Comparison of ENCODE assay signal across 9 mouse cellular contexts in the genomic region with DNA sequence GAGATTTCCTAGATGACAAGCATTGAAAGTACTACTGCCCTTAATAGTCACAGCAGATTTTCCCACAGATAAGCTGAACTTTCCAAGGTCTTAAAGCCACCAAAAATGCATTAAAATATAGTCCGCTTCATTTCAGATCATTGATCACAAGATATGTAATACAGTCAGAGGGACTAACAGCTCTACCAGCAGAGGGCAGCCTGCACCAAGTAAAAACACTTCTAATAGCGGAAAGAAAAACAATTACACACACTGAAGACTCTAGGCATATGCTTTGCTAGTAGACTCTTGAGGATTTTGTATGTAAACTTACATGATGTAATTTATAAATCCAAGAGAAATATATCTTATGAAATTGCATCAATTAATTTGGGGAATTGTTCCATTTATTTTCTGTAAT. TPM values are rescaled to one million over a fixed set of nuclear protein-coding genes. Genes with fewer than 3 reads are reported as not detected.
DNase-seq lines count a peak whose midpoint lies in the region; ATAC-seq and TF ChIP-seq lines count a peak whose summit lies in the region.
"Had no signal": no experiment of that assay in that cellular context is flagged by ENCODE, and none has a peak within 500 bp of the region (broad histone marks: within the 10 kb centered on the region; RNA-seq: fewer than 3 reads in every experiment).

No protein-coding gene starts in this region.

- intact Hi-C loops in left cerebral cortex, adult 2 months (cut with DNase I): loop anchor here (2.0 kb wide), 1 partner anchor 301 kb away; no protein-coding TSS in a partner anchor

- H3K9ac ChIP-seq in kidney, embryonic 15.5 days: no peak overlapping the region
- no peak overlapping the region for H3K9ac ChIP-seq in ES-E14 (ENCODE audit: insufficient read depth, low read depth, low read length, poor library complexity, severe bottlenecking)
- H3K9ac ChIP-seq: embryonic facial prominence, embryonic 12.5 days had no signal

- no peak for ATAC-seq in kidney, embryonic 15.5 days (replicated peaks; ENCODE audit: low FRiP score)

- no peak overlapping the region for H3K27ac ChIP-seq in kidney, adult 2 months (ENCODE audit: insufficient read depth, low read depth, low read length)
- no peak overlapping the region for H3K27ac ChIP-seq in kidney, embryonic 15.5 days
- no peak overlapping the region for H3K27ac ChIP-seq in ES-E14 (ENCODE audit: insufficient read depth, low read depth, low read length, poor library complexity, severe bottlenecking)
- no peak overlapping the region for H3K27ac ChIP-seq in left cerebral cortex, adult 2 months
- no peak overlapping the region for H3K27ac ChIP-seq in forebrain, embryonic 10.5 days
- H3K27ac ChIP-seq: embryonic facial prominence, embryonic 12.5 days had no signal

- no peak for TF ChIP-seq CTCF in kidney, adult 2 months (conservative IDR thresholded peaks at IDR 0.05; ENCODE audit: insufficient read depth, insufficient read length, low read depth, low read length)
- peak; percentile 40; the same call in 1 of the 2 replicates for TF ChIP-seq CTCF in brain, embryonic 14.5 days (IDR thresholded peaks at IDR 0.05; ENCODE audit: borderline replicate concordance, extremely low read depth, insufficient read depth, insufficient read length)
- peak; percentile 76 for TF ChIP-seq CTCF in left cerebral cortex, adult 2 months (IDR thresholded peaks at IDR 0.05)

- in situ Hi-C loops in ES-E14 (cut with MboI; ENCODE audit: low sequenced_read_pairs in 2 of 2, unreplicated experiment in 2 of 2): no loop called here

- WGBS in kidney, adult 2 months: 60% methylated on average over 2 of the region's 2 CpGs
- 70% methylated on average over 2 of the region's 2 CpGs for WGBS in kidney, embryonic 15.5 days
- 79% methylated on average over 2 of the region's 2 CpGs for WGBS in forebrain, embryonic 10.5 days

- no peak overlapping the region for H3K4me3 ChIP-seq in kidney, adult 2 months (ENCODE audit: insufficient read depth, low read depth, low read length)
- H3K4me3 ChIP-seq in kidney, embryonic 15.5 days (replicated peaks): no peak overlapping the region
- no peak overlapping the region for H3K4me3 ChIP-seq in ES-E14 (ENCODE audit: insufficient read depth in 1 of 2, low read depth in 1 of 2, low read length in 2 of 2, poor library complexity in 1 of 2, severe bottlenecking in 1 of 2)
- no peak overlapping the region for H3K4me3 ChIP-seq in left cerebral cortex, adult 2 months
- no peak overlapping the region for H3K4me3 ChIP-seq in forebrain, embryonic 10.5 days
- H3K4me3 ChIP-seq: embryonic facial prominence, embryonic 12.5 days had no signal

- TF ChIP-seq POLR2A in kidney, adult 2 months (IDR thresholded peaks at IDR 0.05; ENCODE audit: low read depth, low read length): no peak
- TF ChIP-seq POLR2A in brain, embryonic 14.5 days (IDR thresholded peaks at IDR 0.05; ENCODE audit: borderline replicate concordance, extremely low read depth, insufficient read depth, insufficient read length, poor library complexity, severe bottlenecking): no peak

- H3K36me3 ChIP-seq in kidney, adult 2 months (ENCODE audit: control insufficient read depth, insufficient read depth, low read length): no peaks in the 10 kb centered on the region; the same call in 1 of the 2 replicates
- peaks cover 69% of the 10 kb centered on the region for H3K36me3 ChIP-seq in kidney, embryonic 15.5 days
- H3K36me3 ChIP-seq in ES-E14 (ENCODE audit: control insufficient read depth, insufficient read depth, low read length, poor library complexity, severe bottlenecking): peaks cover 12% of the 10 kb centered on the region
- peaks cover 96% of the 10 kb centered on the region for H3K36me3 ChIP-seq in forebrain, embryonic 10.5 days (replicated peaks)

- no peaks in the 10 kb centered on the region for H3K27me3 ChIP-seq in kidney, adult 2 months (replicated peaks; ENCODE audit: control insufficient read depth, insufficient read depth, low read length)
- no peaks in the 10 kb centered on the region for H3K27me3 ChIP-seq in kidney, embryonic 15.5 days
- no peaks in the 10 kb centered on the region for H3K27me3 ChIP-seq in forebrain, embryonic 10.5 days (ENCODE audit: poor library complexity, severe bottlenecking)
- H3K27me3 ChIP-seq: embryonic facial prominence, embryonic 12.5 days had no signal

- H3K4me2 ChIP-seq in kidney, embryonic 15.5 days: no peak overlapping the region
- H3K4me2 ChIP-seq: embryonic facial prominence, embryonic 12.5 days had no signal

- no peaks in the 10 kb centered on the region for H3K4me1 ChIP-seq in kidney, adult 2 months (ENCODE audit: control insufficient read depth, insufficient read depth, low read length)
- no peaks in the 10 kb centered on the region for H3K4me1 ChIP-seq in kidney, embryonic 15.5 days
- no peaks in the 10 kb centered on the region for H3K4me1 ChIP-seq in ES-E14 (ENCODE audit: control insufficient read depth in 2 of 2, insufficient read depth in 2 of 2, low read length in 2 of 2, poor library complexity in 1 of 2)
- H3K4me1 ChIP-seq in forebrain, embryonic 10.5 days: no peaks in the 10 kb centered on the region
- H3K4me1 ChIP-seq: embryonic facial prominence, embryonic 12.5 days had no signal

- H3K9me3 ChIP-seq in kidney, embryonic 15.5 days (replicated peaks): no peaks in the 10 kb centered on the region
- no peaks in the 10 kb centered on the region for H3K9me3 ChIP-seq in ES-E14 (ENCODE audit: control insufficient read depth, insufficient read depth, low read depth, low read length)
- no peaks in the 10 kb centered on the region for H3K9me3 ChIP-seq in forebrain, embryonic 10.5 days
- H3K9me3 ChIP-seq: embryonic facial prominence, embryonic 12.5 days had no signal

- DNase-seq in kidney, adult 2 months: peak; percentile 55
- DNase-seq in ES-E14 (ENCODE audit: low read depth, low spot score): peak; percentile 19
- peak; percentile 58 for DNase-seq in brain, embryonic 14.5 days (ENCODE audit: low read depth)
- DNase-seq in frontal cortex, postnatal 25 days (ENCODE audit: low spot score in 2 of 2): peak; percentile 19 to 34
- peak; percentile 33 to 57 for DNase-seq in left cerebral cortex, adult 2 months (ENCODE audit: extremely low spot score in 1 of 2, low spot score in 2 of 2)
- DNase-seq in skeletal muscle tissue, adult 2 months (ENCODE audit: low read depth, low spot score): peak; percentile 13
- no peak for DNase-seq in forebrain, embryonic 10.5 days (ENCODE audit: extremely low spot score, low spot score)

TF ChIP-seq in ES-E14, 5 proteins besides CTCF, POLR2A, EP300 and RAD21:
- TF ChIP-seq HCFC1 (IDR thresholded peaks at IDR 0.05; ENCODE audit: borderline replicate concordance, insufficient read depth, low read length) (no peak), CHD2 (IDR thresholded peaks at IDR 0.05; ENCODE audit: low read depth, low read length) (no peak), ZNF384 (IDR thresholded peaks at IDR 0.05; ENCODE audit: low read depth, low read length) (no peak), ZC3H11A (IDR thresholded peaks at IDR 0.05; ENCODE audit: borderline replicate concordance, low read depth, low read length) (no peak), MAFK (IDR thresholded peaks at IDR 0.05; ENCODE audit: insufficient read depth, low read depth, low read length) (no peak)

RNA-seq across cellular contexts. Expression of gene Cnot9, which starts 45.6 kb away (rescaled TPM):
- 16.4 and 18.6 TPM in 2 replicates for polyA plus RNA-seq in kidney, adult 2 months (2012; rRNA removed)
- 71.9 and 72.3 TPM in 2 replicates for polyA plus RNA-seq in kidney, embryonic 15.5 days (2015; fragmentation: Nextera tagmentation; extraction: Ambion mirVana)
- total RNA-seq in ES-E14 (2012; rRNA removed): 41.1 and 57.1 TPM in 2 replicates
- polyA plus RNA-seq in brain, embryonic 14.5 days (2012; rRNA removed): 53.1 and 56.2 TPM in 2 replicates
- total RNA-seq in left cerebral cortex, adult 2 months (2021): 10 to 100 TPM; 26.6 to 27.0 TPM
- 112 TPM in 2 replicates for polyA plus RNA-seq in forebrain, embryonic 10.5 days (2016; fragmentation: Nextera tagmentation; extraction: Ambion mirVana)

RNA-seq across cellular contexts. Expression of gene Vil1, which starts 51.1 kb away (rescaled TPM):
- 69.8 and 75.0 TPM in 2 replicates for polyA plus RNA-seq in kidney, adult 2 months (2012; rRNA removed)
- 11.5 and 12.3 TPM in 2 replicates for polyA plus RNA-seq in kidney, embryonic 15.5 days (2015; fragmentation: Nextera tagmentation; extraction: Ambion mirVana)
- 1.2 and 1.4 TPM in 2 replicates for total RNA-seq in ES-E14 (2012; rRNA removed)
- 0.03 and 0.08 TPM in 2 replicates for polyA plus RNA-seq in brain, embryonic 14.5 days (2012; rRNA removed)
- 1 to 10 TPM in 1 of 2 experiments, under 1 TPM in 1; 0.30 to 1.0 TPM for total RNA-seq in left cerebral cortex, adult 2 months (2021)
- 0.12 and 0.17 TPM in 2 replicates for polyA plus RNA-seq in forebrain, embryonic 10.5 days (2016; fragmentation: Nextera tagmentation; extraction: Ambion mirVana)

Comparison
In these comparisons a context has a peak if more than half of its experiments do, and no peak if none do; other contexts are left out.
1. RNA of gene Vil1, which starts 51.1 kb away (polyA plus RNA-seq): 69.8 to 75.0 TPM in kidney, adult 2 months and 11.5 to 12.3 TPM in kidney, embryonic 15.5 days; 0.12 to 0.17 TPM in forebrain, embryonic 10.5 days and 0.03 to 0.08 TPM in brain, embryonic 14.5 days; every median in the first group is over 10 times any median in the second.